Mouse (Mus musculus): Measurements from ENCODE around the gene Akirin1. TPM values are rescaled to one million over a fixed set of nuclear protein-coding genes. Genes with fewer than 3 reads are reported as not detected.

The Akirin1 gene
- polyA plus RNA-seq, 1 experiment from 2014 or later, result 47.2 TPM

DNA sequence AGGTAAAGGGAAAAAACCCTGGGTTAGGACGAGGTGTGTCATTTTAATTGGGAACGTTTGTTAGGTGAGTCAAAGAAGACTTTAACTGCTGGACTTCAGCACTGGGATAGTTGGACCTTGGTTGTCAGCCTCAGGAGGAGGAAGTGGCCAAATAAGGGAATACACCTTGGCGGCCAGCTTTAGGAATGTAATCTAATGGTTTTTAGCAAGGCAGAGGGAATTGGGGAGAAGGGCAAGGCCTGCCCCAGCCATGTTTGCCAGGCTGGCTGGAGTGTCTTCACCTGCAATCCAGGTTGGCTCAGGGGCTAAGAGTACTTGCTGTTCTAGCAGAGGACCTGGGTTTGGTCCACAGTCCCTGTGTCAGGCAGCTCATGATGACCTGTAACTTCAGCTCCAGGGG is 17.7 kb upstream of the Akirin1 start:
- Histone ChIP-seq H3K4me1 (ENCODE audit: control insufficient read depth, insufficient read depth, low read length) (no peaks in the 10 kb centered on the region), H3K36me3 (ENCODE audit: control insufficient read depth, insufficient read depth, low read length) (no peaks in the 10 kb centered on the region), H3K4me3 (ENCODE audit: low read depth, low read length) (no peak overlapping the region), H3K27me3 (ENCODE audit: control insufficient read depth, insufficient read depth, low read length) (no peaks in the 10 kb centered on the region), H3K27ac (ENCODE audit: low read length) (no peak overlapping the region), H3K4me2 (replicated peaks; ENCODE audit: low read depth, low read length) (no peak overlapping the region), H3K9me3 (ENCODE audit: control insufficient read depth, low read depth, low read length) (no peaks in the 10 kb centered on the region), H3K9ac (replicated peaks; ENCODE audit: low read depth, low read length) (no peak overlapping the region)
- ATAC-seq (ENCODE audit: insufficient number of reproducible peaks, insufficient read depth, low FRiP score, low read depth), result no peak
- WGBS, result 61% methylated on average over 3 of the region's 3 CpGs

DNA sequence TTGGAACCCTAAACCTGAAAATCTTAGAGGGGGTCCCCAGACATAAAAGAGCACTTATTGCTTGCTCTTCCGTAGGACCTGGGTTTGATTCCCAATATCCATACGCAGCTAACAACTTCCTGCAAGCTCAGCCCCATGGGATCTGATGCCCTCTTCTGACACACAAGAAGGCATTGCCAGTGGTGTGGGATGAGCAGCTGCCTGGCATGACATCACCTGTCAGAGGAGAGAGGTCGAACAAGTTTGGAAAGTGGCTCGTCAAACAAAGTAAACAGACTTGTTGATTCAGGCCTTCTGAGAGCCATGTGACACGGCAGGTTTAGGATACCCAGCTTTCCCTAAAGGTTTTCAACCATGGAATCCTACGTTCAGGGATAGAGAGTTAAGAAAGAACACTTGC is 14.9 kb upstream of the Akirin1 start:
- WGBS, result 60% methylated on average over 6 of the region's 6 CpGs
- H3K9ac ChIP-seq (replicated peaks; ENCODE audit: low read depth, low read length), result no peak overlapping the region
- H3K36me3 ChIP-seq (ENCODE audit: control insufficient read depth, insufficient read depth, low read length), result no peaks in the 10 kb centered on the region
- no peaks in the 10 kb centered on the region for H3K4me1 ChIP-seq (ENCODE audit: control insufficient read depth, insufficient read depth, low read length)
- no peaks in the 10 kb centered on the region for H3K27me3 ChIP-seq (ENCODE audit: control insufficient read depth, insufficient read depth, low read length)
- no peak overlapping the region for H3K4me3 ChIP-seq (ENCODE audit: low read depth, low read length)
- H3K4me2 ChIP-seq (replicated peaks; ENCODE audit: low read depth, low read length), result no peak overlapping the region
- no peak for ATAC-seq (ENCODE audit: insufficient number of reproducible peaks, insufficient read depth, low FRiP score, low read depth)
- no peaks in the 10 kb centered on the region for H3K9me3 ChIP-seq (ENCODE audit: control insufficient read depth, low read depth, low read length)
- H3K27ac ChIP-seq (ENCODE audit: low read length), result no peak overlapping the region

DNA sequence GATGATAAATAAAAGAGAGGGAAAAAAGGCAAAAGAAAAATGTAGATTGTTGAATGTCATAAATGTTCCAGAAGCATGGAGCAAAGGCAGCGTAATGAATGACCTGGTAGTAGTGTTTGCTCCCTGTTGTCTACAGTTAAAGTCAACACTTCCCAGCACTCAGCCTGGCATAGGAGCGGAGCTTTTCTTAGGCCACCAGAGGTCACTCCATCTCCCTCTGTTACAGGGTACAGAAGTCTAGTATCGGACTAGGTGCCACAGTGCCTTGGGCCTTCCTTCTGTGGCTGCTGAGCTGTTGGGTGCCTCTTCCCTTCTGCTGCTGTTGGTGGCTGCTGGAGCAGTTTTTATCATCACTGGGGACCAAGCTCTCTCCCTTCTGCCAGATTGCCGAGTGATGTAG is 8.2 kb upstream of the Akirin1 start:
- ATAC-seq (ENCODE audit: insufficient number of reproducible peaks, insufficient read depth, low FRiP score, low read depth), result no peak
- 55% methylated on average over 4 of the region's 4 CpGs for WGBS

DNA sequence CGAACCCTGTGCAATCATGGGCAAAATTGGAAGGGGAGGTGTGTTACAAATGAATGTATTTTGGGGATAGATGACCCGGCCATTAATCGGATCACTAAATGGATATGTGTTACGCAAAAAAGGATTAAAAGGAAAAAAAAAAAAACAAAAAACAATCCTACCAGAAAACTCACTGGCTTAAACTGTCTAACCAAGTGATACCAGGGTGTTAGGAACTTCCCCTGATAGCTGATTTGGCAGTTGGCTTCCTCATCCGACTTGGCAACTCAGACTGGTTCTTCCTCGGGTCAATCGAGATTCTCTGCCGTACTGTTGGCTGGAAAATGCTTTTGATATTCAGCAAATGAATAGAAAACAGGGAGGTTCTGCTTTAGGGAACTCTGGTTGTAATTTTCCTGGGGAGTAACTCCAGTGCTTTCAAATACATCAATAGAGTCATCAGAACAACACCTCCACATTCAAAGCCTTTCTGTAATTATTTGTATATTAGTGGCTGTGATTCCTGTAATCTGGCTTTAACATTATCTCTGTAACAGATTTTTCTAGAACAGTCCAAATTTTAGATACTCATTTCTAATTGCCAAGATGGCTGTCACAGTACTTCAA is 665 bp upstream of the Akirin1 start:
- H3K4me2 ChIP-seq (replicated peaks; ENCODE audit: low read depth, low read length), result peak overlapping the region; percentile 53
- no peak for ATAC-seq (ENCODE audit: insufficient number of reproducible peaks, insufficient read depth, low FRiP score, low read depth)
- H3K9me3 ChIP-seq (ENCODE audit: control insufficient read depth, low read depth, low read length), result no peaks in the 10 kb centered on the region
- H3K36me3 ChIP-seq (ENCODE audit: control insufficient read depth, insufficient read depth, low read length), result no peaks in the 10 kb centered on the region
- no peaks in the 10 kb centered on the region for H3K27me3 ChIP-seq (ENCODE audit: control insufficient read depth, insufficient read depth, low read length)
- peak overlapping the region; percentile 99 for H3K4me3 ChIP-seq (ENCODE audit: low read depth, low read length)
- H3K27ac ChIP-seq (ENCODE audit: low read length), result no peak overlapping the region
- WGBS, result 2% methylated on average over 8 of the region's 8 CpGs
- peak overlapping the region; percentile 82; the same call in 1 of the 2 replicates for H3K9ac ChIP-seq (replicated peaks; ENCODE audit: low read depth, low read length)
- peaks cover 9% of the 10 kb centered on the region; the same call in 1 of the 2 replicates for H3K4me1 ChIP-seq (ENCODE audit: control insufficient read depth, insufficient read depth, low read length)

More for the DNA sequence above, 8.2 kb upstream of the Akirin1 start:
- Histone ChIP-seq H3K27ac (ENCODE audit: low read length) (no peak overlapping the region), H3K4me2 (replicated peaks; ENCODE audit: low read depth, low read length) (no peak overlapping the region), H3K9ac (replicated peaks; ENCODE audit: low read depth, low read length) (no peak overlapping the region), H3K36me3 (ENCODE audit: control insufficient read depth, insufficient read depth, low read length) (no peaks in the 10 kb centered on the region), H3K4me1 (ENCODE audit: control insufficient read depth, insufficient read depth, low read length) (no peaks in the 10 kb centered on the region), H3K9me3 (ENCODE audit: control insufficient read depth, low read depth, low read length) (no peaks in the 10 kb centered on the region), H3K27me3 (ENCODE audit: control insufficient read depth, insufficient read depth, low read length) (no peaks in the 10 kb centered on the region), H3K4me3 (ENCODE audit: low read depth, low read length) (no peak overlapping the region)

DNA sequence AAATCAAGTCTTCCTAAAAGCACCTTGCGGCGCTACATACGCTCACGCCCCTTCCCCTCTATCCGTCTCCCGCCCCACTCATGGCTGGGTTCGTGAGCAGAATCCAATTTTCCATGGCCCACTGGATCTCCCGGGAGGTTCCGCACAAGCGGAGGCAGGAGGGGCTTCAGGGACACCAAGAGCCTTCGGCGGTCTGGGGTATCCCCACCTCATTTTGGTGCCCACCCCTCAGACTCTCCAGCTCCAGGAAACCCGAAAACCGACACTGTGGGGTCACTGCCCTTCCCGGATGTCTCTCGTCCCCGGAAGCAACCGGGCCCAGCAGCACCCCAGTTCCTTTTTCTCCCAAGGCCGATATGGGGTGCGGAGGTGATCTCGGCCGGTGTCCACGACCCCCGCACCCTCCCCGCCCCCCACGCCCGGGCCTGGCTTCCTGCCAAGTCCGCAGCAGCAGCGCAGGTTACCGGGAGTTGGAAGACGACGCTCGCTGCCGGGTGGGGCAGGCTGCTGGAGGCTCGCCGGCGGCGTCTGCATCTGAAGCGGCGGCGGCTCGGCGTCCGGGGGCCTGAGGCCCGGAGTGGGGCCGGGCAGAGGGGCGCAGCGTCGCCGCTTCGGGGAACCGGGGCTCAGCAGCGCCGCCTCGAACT is 538 bp downstream of the Akirin1 start:
- peak overlapping the region; percentile 99 for H3K4me3 ChIP-seq (ENCODE audit: low read depth, low read length)
- no peaks in the 10 kb centered on the region for H3K27me3 ChIP-seq (ENCODE audit: control insufficient read depth, insufficient read depth, low read length)
- no peaks in the 10 kb centered on the region for H3K9me3 ChIP-seq (ENCODE audit: control insufficient read depth, low read depth, low read length)
- WGBS, result under 1% methylated on average over 51 of the region's 55 CpGs
- H3K36me3 ChIP-seq (ENCODE audit: control insufficient read depth, insufficient read depth, low read length), result no peaks in the 10 kb centered on the region
- H3K4me1 ChIP-seq (ENCODE audit: control insufficient read depth, insufficient read depth, low read length), result peaks cover 9% of the 10 kb centered on the region; the same call in 1 of the 2 replicates
- peak overlapping the region; percentile 82 for H3K9ac ChIP-seq (replicated peaks; ENCODE audit: low read depth, low read length)
- peak overlapping the region; percentile 81 for H3K4me2 ChIP-seq (replicated peaks; ENCODE audit: low read depth, low read length)
- ATAC-seq (ENCODE audit: insufficient number of reproducible peaks, insufficient read depth, low FRiP score, low read depth), result peak; percentile 75
- peak overlapping the region; percentile 79 for H3K27ac ChIP-seq (ENCODE audit: low read length)

DNA sequence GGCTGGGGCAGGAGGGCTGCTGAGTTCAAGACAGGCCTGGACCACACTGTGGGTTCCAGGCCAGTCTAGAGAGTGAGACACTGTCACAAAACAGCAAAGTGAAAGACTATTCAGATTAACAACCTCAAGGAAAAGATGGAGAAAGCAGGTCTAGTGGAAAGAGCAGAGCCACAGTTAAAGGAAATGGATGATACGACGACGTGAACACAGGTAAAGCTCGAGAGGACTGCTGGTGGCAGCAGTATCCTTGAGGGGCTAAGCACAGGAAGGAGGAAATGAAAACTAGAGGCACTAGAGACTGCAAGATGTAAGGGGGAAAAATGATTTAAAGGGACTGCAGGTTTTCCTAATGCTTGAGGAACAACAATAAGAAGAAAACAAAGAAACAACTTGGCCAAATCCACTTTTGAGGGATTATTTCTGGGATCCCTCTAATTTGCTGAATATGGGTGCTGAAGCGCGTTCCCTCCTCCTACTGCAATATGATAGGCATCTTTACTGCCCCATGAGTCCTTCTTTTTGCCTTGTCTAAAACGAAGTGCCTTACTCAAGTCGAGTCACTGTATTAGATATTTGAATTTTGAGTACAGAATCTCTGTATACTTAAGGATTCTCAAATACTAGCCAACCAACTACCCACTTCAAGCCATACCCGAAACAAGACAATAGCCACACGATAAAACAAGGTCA is 1.3 kb downstream of the Akirin1 start:
- H3K9me3 ChIP-seq (ENCODE audit: control insufficient read depth, low read depth, low read length), result no peaks in the 10 kb centered on the region
- 11% methylated on average over 10 of the region's 10 CpGs for WGBS
- no peaks in the 10 kb centered on the region for H3K27me3 ChIP-seq (ENCODE audit: control insufficient read depth, insufficient read depth, low read length)
- no peak overlapping the region for H3K27ac ChIP-seq (ENCODE audit: low read length)
- H3K4me1 ChIP-seq (ENCODE audit: control insufficient read depth, insufficient read depth, low read length), result peaks cover 9% of the 10 kb centered on the region; the same call in 1 of the 2 replicates
- H3K36me3 ChIP-seq (ENCODE audit: control insufficient read depth, insufficient read depth, low read length), result no peaks in the 10 kb centered on the region
- H3K4me3 ChIP-seq (ENCODE audit: low read depth, low read length), result peak overlapping the region; percentile 99
- H3K9ac ChIP-seq (replicated peaks; ENCODE audit: low read depth, low read length), result peak overlapping the region; percentile 82
- no peak for ATAC-seq (ENCODE audit: insufficient number of reproducible peaks, insufficient read depth, low FRiP score, low read depth)
- peak overlapping the region; percentile 81 for H3K4me2 ChIP-seq (replicated peaks; ENCODE audit: low read depth, low read length)

DNA sequence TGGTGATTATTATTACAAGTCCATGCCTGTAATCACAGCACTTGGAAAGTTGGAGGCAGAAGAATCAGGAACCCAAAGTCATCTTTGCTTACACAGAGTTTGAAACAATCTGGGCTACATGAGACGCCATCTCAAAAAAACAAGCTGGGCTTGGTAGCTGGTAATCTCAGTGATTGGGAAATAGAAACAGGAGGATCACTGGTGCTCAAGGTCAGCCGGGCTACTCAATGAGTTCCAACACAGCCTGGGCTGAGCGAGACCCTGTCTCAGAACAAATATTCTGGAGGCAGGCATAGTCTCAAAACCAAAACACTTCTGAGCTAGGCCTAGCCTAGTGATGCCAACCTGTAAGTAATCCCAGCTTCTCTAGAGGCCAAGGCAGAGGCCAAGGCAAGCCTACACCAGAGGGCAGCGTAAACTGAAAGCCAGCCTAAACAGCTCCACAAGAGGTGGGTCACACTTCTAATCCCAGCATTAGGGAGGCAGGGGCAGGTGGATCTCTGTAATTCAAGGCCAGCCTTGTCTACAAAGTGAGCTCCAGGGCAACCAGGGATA is 4.8 kb downstream of the Akirin1 start:
- no peaks in the 10 kb centered on the region for H3K27me3 ChIP-seq (ENCODE audit: control insufficient read depth, insufficient read depth, low read length)
- no peak overlapping the region for H3K4me2 ChIP-seq (replicated peaks; ENCODE audit: low read depth, low read length)
- no peak overlapping the region for H3K9ac ChIP-seq (replicated peaks; ENCODE audit: low read depth, low read length)
- H3K4me3 ChIP-seq (ENCODE audit: low read depth, low read length), result no peak overlapping the region
- H3K36me3 ChIP-seq (ENCODE audit: control insufficient read depth, insufficient read depth, low read length), result peaks cover 11% of the 10 kb centered on the region; the same call in 1 of the 2 replicates
- ATAC-seq (ENCODE audit: insufficient number of reproducible peaks, insufficient read depth, low FRiP score, low read depth), result no peak
- no peak overlapping the region for H3K27ac ChIP-seq (ENCODE audit: low read length)
- peaks cover 7% of the 10 kb centered on the region; the same call in 1 of the 2 replicates for H3K4me1 ChIP-seq (ENCODE audit: control insufficient read depth, insufficient read depth, low read length)
- H3K9me3 ChIP-seq (ENCODE audit: control insufficient read depth, low read depth, low read length), result no peaks in the 10 kb centered on the region
- 91% methylated on average over 4 of the region's 4 CpGs for WGBS

DNA sequence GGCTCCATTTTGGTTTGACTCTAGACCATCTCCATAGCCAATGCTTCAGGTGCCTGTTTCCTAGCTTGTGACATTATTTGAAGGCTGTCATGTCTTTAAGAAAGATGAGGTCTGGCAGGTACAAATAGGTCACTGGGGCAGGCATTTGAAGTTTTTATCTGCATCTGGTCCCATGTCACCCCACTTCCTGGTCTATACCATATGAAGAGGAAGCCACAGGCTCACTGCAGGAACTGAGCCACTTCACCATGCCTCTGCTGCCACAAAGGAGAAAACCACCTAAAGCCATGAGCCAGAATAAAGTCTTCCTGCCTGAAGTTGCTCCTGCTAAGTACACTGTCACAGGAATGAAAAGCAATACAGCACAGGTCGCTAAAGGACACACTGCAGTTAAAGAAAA is 7.3 kb downstream of the Akirin1 start:
- H3K4me2 ChIP-seq (replicated peaks; ENCODE audit: low read depth, low read length), result no peak overlapping the region
- H3K9ac ChIP-seq (replicated peaks; ENCODE audit: low read depth, low read length), result no peak overlapping the region

More for the DNA sequence above, 7.3 kb downstream of the Akirin1 start:
- Histone ChIP-seq H3K27ac (ENCODE audit: low read length) (no peak overlapping the region), H3K36me3 (ENCODE audit: control insufficient read depth, insufficient read depth, low read length) (peaks cover 30% of the 10 kb centered on the region), H3K4me1 (ENCODE audit: control insufficient read depth, insufficient read depth, low read length) (no peaks in the 10 kb centered on the region), H3K4me3 (ENCODE audit: low read depth, low read length) (no peak overlapping the region), H3K27me3 (ENCODE audit: control insufficient read depth, insufficient read depth, low read length) (no peaks in the 10 kb centered on the region), H3K9me3 (ENCODE audit: control insufficient read depth, low read depth, low read length) (no peaks in the 10 kb centered on the region)
- no peak for ATAC-seq (ENCODE audit: insufficient number of reproducible peaks, insufficient read depth, low FRiP score, low read depth)
- WGBS, result 89% methylated on average over 1 of the region's 1 CpGs
